Mouse (Mus musculus) myocyte (in vitro differentiated cells): ENCODE measurements around the gene Cxcr5. TPM values are rescaled to one million over a fixed set of nuclear protein-coding genes. Genes with fewer than 3 reads are reported as not detected.

Source experiments
- H3K27me3 ChIP-seq: one replicate; pipeline ENCODE4 v1.6.1; 2011; ENCODE audit not compliant: control insufficient read depth, insufficient read depth, insufficient read length
- H3K36me3 ChIP-seq: one replicate; pipeline ENCODE4 v1.6.1; 2011; ENCODE audit not compliant: control insufficient read depth, insufficient read depth
- H3K4me2 ChIP-seq: one replicate; pipeline ENCODE4 v1.6.1; 2011; ENCODE audit warnings: low read depth, control low read depth
- H3K4me3 ChIP-seq: one replicate; pipeline ENCODE4 v1.5.1; 2011; ENCODE audit warnings: mild to moderate bottlenecking, control low read depth, moderate library complexity
- H3K79me2 ChIP-seq: one replicate; pipeline ENCODE4 v1.6.1; 2011; ENCODE audit not compliant: control insufficient read depth, insufficient read depth
- H3ac ChIP-seq: one replicate; pipeline ENCODE4 v1.6.1; 2011; ENCODE audit not compliant: control insufficient read depth, insufficient read length
- CEBPB ChIP-seq: IDR thresholded peaks from 2 replicates; pipeline ENCODE4 v1.6.1; 2011; ENCODE audit warnings: mild to moderate bottlenecking, moderate library complexity; ENCODE audit not compliant: poor library complexity, insufficient read depth, severe bottlenecking
- E2F4 ChIP-seq: IDR thresholded peaks from one replicate; pipeline ENCODE4 v1.6.1; 2011; ENCODE audit warnings: mild to moderate bottlenecking, control low read depth, moderate library complexity; ENCODE audit not compliant: insufficient read depth
- MAX ChIP-seq: IDR thresholded peaks from one replicate; pipeline ENCODE4 v1.6.1; 2011; ENCODE audit warnings: low read depth, mild to moderate bottlenecking, control low read depth
- MYOD1 ChIP-seq, 3 experiments: IDR thresholded peaks; one replicate each; pipeline ENCODE4 v1.6.1; 2011; ENCODE audit warnings: control low read depth in 2 of 3, low read depth in 2 of 3, mild to moderate bottlenecking in 2 of 3, moderate library complexity in 1 of 3; ENCODE audit not compliant: insufficient read length in 2 of 3, control insufficient read depth in 1 of 3
- MYOG ChIP-seq, 3 experiments: IDR thresholded peaks; one replicate each; pipeline ENCODE4 v1.6.1; 2011; ENCODE audit warnings: control low read depth in 2 of 3, low read depth in 2 of 3, mild to moderate bottlenecking in 2 of 3; ENCODE audit not compliant: insufficient read length in 2 of 3, control insufficient read depth in 1 of 3, insufficient read depth in 1 of 3
- POLR2A ChIP-seq: IDR thresholded peaks from one replicate; pipeline ENCODE4 v1.6.1; 2011; ENCODE audit warnings: low read depth, mild to moderate bottlenecking, control low read depth, moderate library complexity; ENCODE audit not compliant: insufficient read length
- POLR2AphosphoS2 ChIP-seq: IDR thresholded peaks from one replicate; pipeline ENCODE4 v1.6.1; 2011; ENCODE audit warnings: low read depth, control low read depth; ENCODE audit not compliant: insufficient read length
- REST ChIP-seq: IDR thresholded peaks from one replicate; pipeline ENCODE4 v1.6.1; 2011; ENCODE audit warnings: mild to moderate bottlenecking, control low read depth, moderate library complexity; ENCODE audit not compliant: insufficient read depth, insufficient read length
- SRF ChIP-seq: IDR thresholded peaks from one replicate; pipeline ENCODE4 v1.6.1; 2011; ENCODE audit warnings: low read depth; ENCODE audit not compliant: control insufficient read depth, insufficient read length
- TCF12 ChIP-seq: IDR thresholded peaks from one replicate; pipeline ENCODE4 v1.6.1; 2011; ENCODE audit warnings: mild to moderate bottlenecking, control low read depth; ENCODE audit not compliant: poor library complexity, insufficient read depth, severe bottlenecking
- TCF3 ChIP-seq: IDR thresholded peaks from one replicate; pipeline ENCODE4 v1.6.1; 2011; ENCODE audit warnings: low read depth, control low read depth; ENCODE audit not compliant: insufficient read length
- USF1 ChIP-seq: IDR thresholded peaks from one replicate; pipeline ENCODE4 v1.6.1; 2011; ENCODE audit warnings: low read depth, mild to moderate bottlenecking, control low read depth, moderate library complexity
- polyA plus RNA-seq: library from polyadenylated mRNA; unstranded; fragments of >200 nt; fragmentation: generic; extraction: Trizol; gene quantifications from one replicate; pipeline ENCODE4 v1.2.1, GENCODE M21; 2012; ENCODE audit warnings: missing spikeins

The Cxcr5 gene
- polyA plus RNA-seq, 1 experiment: 0.01 TPM

DNA sequence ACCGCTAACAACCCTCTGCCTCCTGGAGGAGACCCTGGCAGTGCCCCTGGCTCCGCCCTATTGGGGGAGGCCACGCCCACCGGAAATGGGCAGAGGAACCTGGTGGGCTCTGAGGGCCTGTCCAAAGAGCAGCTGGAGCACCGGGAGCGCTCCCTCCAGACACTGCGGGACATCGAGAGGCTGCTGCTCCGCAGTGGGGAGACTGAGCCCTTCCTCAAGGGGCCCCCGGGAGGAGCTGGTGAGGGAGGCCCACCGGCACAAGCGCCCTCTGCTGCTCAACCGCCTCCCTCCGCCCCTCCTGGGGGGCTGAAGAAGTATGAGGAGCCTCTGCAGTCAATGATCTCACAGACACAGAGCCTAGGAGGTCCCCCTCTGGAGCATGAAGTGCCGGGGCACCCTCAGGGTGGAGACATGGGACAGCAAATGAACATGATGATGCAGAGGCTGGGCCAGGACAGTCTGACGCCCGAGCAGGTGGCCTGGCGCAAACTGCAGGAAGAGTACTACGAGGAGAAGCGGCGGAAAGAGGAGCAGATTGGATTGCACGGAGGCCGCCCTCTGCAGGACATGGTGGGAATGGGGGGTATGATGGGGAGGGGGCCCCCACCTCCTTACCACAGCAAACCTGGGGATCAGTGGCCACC lies 55.7 kb downstream of the Cxcr5 start:
- Histone ChIP-seq H3K4me2 (no peak overlapping the region), H3K36me3 (peaks cover 21% of the 10 kb centered on the region)

DNA sequence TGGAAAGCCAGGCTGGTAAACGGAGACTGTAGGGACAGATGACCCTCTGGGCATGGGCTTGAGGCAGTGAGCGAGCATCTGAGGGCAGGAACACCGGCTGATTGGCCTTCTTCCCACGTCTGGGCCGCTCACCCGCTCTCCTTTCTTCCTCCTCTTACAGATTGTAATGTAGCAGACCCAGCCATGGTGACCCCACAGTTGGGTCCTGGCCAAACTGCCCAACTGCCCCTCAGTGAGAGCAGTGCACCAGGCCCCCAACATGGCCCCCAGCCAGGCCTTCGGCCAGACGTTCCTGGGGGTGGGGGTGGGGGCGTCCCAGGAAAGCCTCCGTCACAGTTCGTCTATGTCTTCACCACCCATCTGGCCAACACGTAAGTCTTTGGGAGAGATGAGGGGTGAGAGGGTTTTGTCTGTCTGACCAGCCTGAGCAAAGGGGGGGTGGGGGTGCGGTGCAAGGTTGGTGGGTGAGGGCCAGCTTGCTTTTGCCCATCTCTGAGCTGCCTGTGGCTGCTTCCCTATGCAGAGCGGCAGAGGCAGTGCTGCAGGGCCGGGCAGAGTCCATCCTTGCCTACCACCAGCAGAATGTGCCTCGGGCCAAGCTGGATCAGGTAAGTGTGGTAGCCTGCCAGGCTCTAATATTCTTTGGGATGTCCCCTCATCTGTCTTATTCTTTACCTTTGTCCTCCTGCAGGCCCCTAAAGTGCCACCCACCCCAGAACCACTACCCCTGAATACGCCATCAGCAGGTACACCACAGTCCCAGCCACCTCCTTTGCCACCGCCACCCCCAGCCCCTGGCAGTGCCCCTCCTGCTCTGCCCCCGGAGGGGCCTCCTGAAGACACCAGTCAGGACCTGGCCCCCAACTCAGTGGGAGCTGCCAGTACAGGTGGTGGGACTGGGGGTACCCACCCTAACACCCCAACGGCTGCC lies 56.5 kb downstream of the Cxcr5 start:
- Histone ChIP-seq H3K27me3 (no peaks in the 10 kb centered on the region), H3K79me2 (peaks cover 21% of the 10 kb centered on the region), H3K36me3 (peaks cover 21% of the 10 kb centered on the region), H3K4me2 (no peak overlapping the region), H3ac (no peak overlapping the region), H3K4me3 (no peak overlapping the region)
- TF ChIP-seq USF1 (no peak), MYOG (IDR thresholded peaks at IDR 0.05; ENCODE audit: control insufficient read depth in 1 of 3, insufficient read depth in 1 of 3, insufficient read length in 2 of 3, low read depth in 2 of 3) (no peak)

More for the DNA sequence above, 55.7 kb downstream of the Cxcr5 start:
- TF ChIP-seq MAX: no peak
- no peak for TF ChIP-seq MYOG (IDR thresholded peaks at IDR 0.05; ENCODE audit: control insufficient read depth in 1 of 3, insufficient read depth in 1 of 3, insufficient read length in 2 of 3, low read depth in 2 of 3)
- no peak for TF ChIP-seq USF1
- TF ChIP-seq REST: no peak
- TF ChIP-seq POLR2A: no peak
- no peak for TF ChIP-seq E2F4
- TF ChIP-seq POLR2AphosphoS2: no peak
- TF ChIP-seq MYOD1 (IDR thresholded peaks at IDR 0.05; ENCODE audit: control insufficient read depth in 1 of 3, insufficient read length in 2 of 3, low read depth in 2 of 3): no peak
- no peak for TF ChIP-seq CEBPB
- TF ChIP-seq TCF3: no peak
- TF ChIP-seq SRF: no peak
- no peak for TF ChIP-seq TCF12
- Histone ChIP-seq H3K79me2 (peaks cover 21% of the 10 kb centered on the region), H3K4me3 (no peak overlapping the region), H3K27me3 (no peaks in the 10 kb centered on the region), H3ac (no peak overlapping the region)

DNA sequence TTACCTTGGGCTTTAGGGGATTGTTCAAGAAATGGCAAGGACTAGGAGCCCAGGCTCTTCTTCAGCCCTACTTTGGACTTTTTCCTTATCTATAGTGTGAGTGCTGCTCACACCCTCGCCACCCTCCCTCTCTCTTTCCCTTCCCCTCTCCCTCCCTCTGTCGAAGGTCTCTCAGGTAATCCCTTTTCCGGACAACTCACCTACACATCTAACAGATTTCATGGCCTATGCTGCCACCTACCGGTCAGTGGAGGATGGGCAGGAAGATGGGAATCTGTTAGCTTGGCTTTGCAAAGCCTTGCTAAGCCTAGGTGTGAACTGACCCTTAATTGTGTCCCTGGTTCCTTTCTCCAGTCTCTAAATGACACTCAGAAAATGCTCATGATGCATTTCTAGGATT lies 59.7 kb downstream of the Cxcr5 start:
- no peak for TF ChIP-seq SRF
- no peak for TF ChIP-seq USF1
- TF ChIP-seq REST: no peak
- TF ChIP-seq POLR2AphosphoS2: no peak
- no peak for TF ChIP-seq TCF3
- TF ChIP-seq POLR2A: no peak
- no peak for TF ChIP-seq MYOG (IDR thresholded peaks at IDR 0.05; ENCODE audit: control insufficient read depth in 1 of 3, insufficient read depth in 1 of 3, insufficient read length in 2 of 3, low read depth in 2 of 3)
- TF ChIP-seq MYOD1 (IDR thresholded peaks at IDR 0.05; ENCODE audit: control insufficient read depth in 1 of 3, insufficient read length in 2 of 3, low read depth in 2 of 3): no peak
- TF ChIP-seq E2F4: no peak
- TF ChIP-seq TCF12: no peak
- no peak for TF ChIP-seq CEBPB
- no peak for TF ChIP-seq MAX
- peaks cover 21% of the 10 kb centered on the region for H3K79me2 ChIP-seq
- H3K27me3 ChIP-seq: no peaks in the 10 kb centered on the region
- peak overlapping the region; percentile 58 for H3K4me2 ChIP-seq
- peaks cover 21% of the 10 kb centered on the region for H3K36me3 ChIP-seq
- no peak overlapping the region for H3K4me3 ChIP-seq
- H3ac ChIP-seq: no peak overlapping the region

DNA sequence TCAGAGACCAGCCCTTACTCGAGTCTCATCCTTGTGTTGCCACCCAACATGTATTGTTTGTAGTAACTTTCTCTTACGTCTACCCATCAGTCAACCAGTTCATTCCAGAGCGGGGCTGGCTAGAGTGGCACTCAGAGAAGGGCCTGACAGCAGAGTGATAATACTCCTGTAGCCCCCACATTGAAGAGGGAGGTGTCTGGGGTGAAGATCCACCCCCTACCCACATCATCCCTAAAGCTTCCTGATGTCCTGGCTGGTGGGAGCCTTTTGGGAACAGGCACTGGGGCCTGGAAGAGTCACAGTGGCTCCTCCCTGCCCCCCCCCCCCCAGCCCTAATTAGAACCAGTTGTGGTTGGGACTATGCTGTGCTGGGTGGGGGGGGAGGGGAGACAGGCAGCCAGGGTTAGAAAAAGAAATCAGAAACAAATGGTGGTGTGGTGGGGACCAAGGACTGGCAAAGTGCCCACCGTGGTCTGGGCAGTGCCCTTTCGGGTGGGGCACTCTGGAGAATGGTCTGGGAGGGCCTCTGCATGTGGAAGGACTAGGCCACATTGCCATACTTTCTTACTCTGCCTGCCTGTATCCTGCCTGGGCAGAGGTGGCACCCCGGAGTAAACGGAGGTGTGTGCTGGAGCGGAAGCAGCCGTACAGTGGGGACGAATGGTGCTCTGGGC lies 60.3 kb downstream of the Cxcr5 start:
- Histone ChIP-seq H3K27me3 (no peaks in the 10 kb centered on the region), H3ac (no peak overlapping the region), H3K4me3 (no peak overlapping the region), H3K4me2 (peak overlapping the region; percentile 96), H3K36me3 (peaks cover 21% of the 10 kb centered on the region), H3K79me2 (peaks cover 28% of the 10 kb centered on the region)
- TF ChIP-seq POLR2AphosphoS2 (no peak), MYOD1 (IDR thresholded peaks at IDR 0.05; ENCODE audit: control insufficient read depth in 1 of 3, insufficient read length in 2 of 3, low read depth in 2 of 3) (peak in 1 of 3 experiments; percentile 17), POLR2A (peak; percentile 43), MYOG (IDR thresholded peaks at IDR 0.05; ENCODE audit: control insufficient read depth in 1 of 3, insufficient read depth in 1 of 3, insufficient read length in 2 of 3, low read depth in 2 of 3) (peak in 1 of 3 experiments; percentile 44), MAX (no peak)
